Mouse (Mus musculus) neural tube, embryonic 11.5 days (tissue): ENCODE measurements around the gene Plin5. TPM values are rescaled to one million over a fixed set of nuclear protein-coding genes. Genes with fewer than 3 reads are reported as not detected.

Experiments used
- ATAC-seq: fragments of 200-750 bp; cut with Nextera tagmentation; 2 replicates; pipeline ENCODE4 v1.8.0; 2017; ENCODE audit warnings: moderate number of reproducible peaks, mild to moderate bottlenecking, moderate TSS enrichment, moderate library complexity; ENCODE audit not compliant: insufficient read depth, low FRiP score, low TSS enrichment
- DNase-seq: peaks from one replicate; pipeline ENCODE4 v3.0.0-alpha.2; 2015; ENCODE audit warnings: low spot score
- H3K27ac ChIP-seq: fragments of 300-500 bp; sonication (generic); 2 replicates; pipeline ENCODE4 v1.5.1; 2014; ENCODE audit warnings: low read depth, mild to moderate bottlenecking, low read length
- H3K27me3 ChIP-seq: fragments of 300-500 bp; sonication (generic); 2 replicates; pipeline ENCODE4 v1.6.1; 2014; ENCODE audit warnings: mild to moderate bottlenecking, low read length, mixed read lengths; ENCODE audit not compliant: control insufficient read depth, insufficient read depth
- H3K36me3 ChIP-seq: fragments of 300-500 bp; sonication (generic); 2 replicates; pipeline ENCODE4 v1.6.1; 2014; ENCODE audit warnings: mild to moderate bottlenecking, low read length, moderate library complexity, mixed read lengths; ENCODE audit not compliant: control insufficient read depth, insufficient read depth
- H3K4me1 ChIP-seq: fragments of 300-500 bp; sonication (generic); 2 replicates; pipeline ENCODE4 v1.6.1; 2014; ENCODE audit warnings: low read length, mixed read lengths; ENCODE audit not compliant: control insufficient read depth, insufficient read depth
- H3K4me2 ChIP-seq: fragments of 300-500 bp; sonication (generic); 2 replicates; pipeline ENCODE4 v1.6.1; 2014; ENCODE audit warnings: low read depth, mild to moderate bottlenecking, moderate library complexity
- H3K4me3 ChIP-seq: fragments of 300-500 bp; sonication (generic); 2 replicates; pipeline ENCODE4 v1.5.1; 2014; ENCODE audit warnings: low read depth, low read length
- H3K9ac ChIP-seq: fragments of 300-500 bp; sonication (generic); 2 replicates; pipeline ENCODE4 v1.6.1; 2014; ENCODE audit warnings: mild to moderate bottlenecking, low read length
- H3K9me3 ChIP-seq: fragments of 300-500 bp; sonication (generic); 2 replicates; pipeline ENCODE4 v1.6.1; 2016; ENCODE audit warnings: low read length; ENCODE audit not compliant: control insufficient read depth
- WGBS: fragments of 180-500 bp; shearing (Covaris S2); extraction: QIAGEN DNeasy Blood & Tissue Kit; methylation state at CpG from one replicate; pipeline ENCODE4 v1.1.7; 2014; 5-methylcytosine and 5-hydroxymethylcytosine counted together
- polyA plus RNA-seq: library from polyadenylated mRNA; unstranded; fragments of >200 nt; fragmentation: Nextera tagmentation; extraction: Ambion mirVana; gene quantifications from 2 replicates; pipeline ENCODE4 v1.2.1, GENCODE M21; 2014

Plin5 gene
- 0.16 and 0.23 TPM in 2 replicates for polyA plus RNA-seq

- 0 out of 2 replicates have a peak, but pooled peaks cover 3% of the 10 kb centered on the region for H3K9me3 ChIP-seq
- no peak within 1 kb of the TSS for H3K9ac ChIP-seq
- peaks cover 7% of the 10 kb centered on the region; the same call in 1 of the 2 replicates for H3K4me1 ChIP-seq
- peak; percentile 57 for DNase-seq
- ATAC-seq = no peak
- H3K27me3 ChIP-seq = peaks cover 42% of the 10 kb centered on the region
- H3K36me3 ChIP-seq = no peaks in the 10 kb centered on the region
- H3K27ac ChIP-seq = no peak within 1 kb of the TSS
- H3K4me3 ChIP-seq = peak within 1 kb of the TSS; percentile 15; the same call in 1 of the 2 replicates
- 1% methylated on average over 27 of the region's 27 CpGs for WGBS
- H3K4me2 ChIP-seq = peak within 1 kb of the TSS; percentile 43
These were observed at the start of gene Plin5 for GRCm38 (mm10) chr17:56117251-56117710. Gene Plin5, minus strand, starts transcription at chr17:56117596.

- H3K4me3 ChIP-seq = no peak overlapping the region
- no peaks in the 10 kb centered on the region for H3K9me3 ChIP-seq
- 45% methylated on average over 11 of the region's 11 CpGs for WGBS
- no peak overlapping the region for H3K4me2 ChIP-seq
- peaks cover 14% of the 10 kb centered on the region for H3K4me1 ChIP-seq
- no peak overlapping the region for H3K9ac ChIP-seq
- no peak for ATAC-seq
- peak overlapping the region; percentile 44; the same call in 1 of the 2 replicates for H3K27ac ChIP-seq
- peak; percentile 44 for DNase-seq
- H3K27me3 ChIP-seq = no peaks in the 10 kb centered on the region
- H3K36me3 ChIP-seq = no peaks in the 10 kb centered on the region
These were observed 48.3 kb upstream of the Plin5 start for GRCm38 (mm10) chr17:56165671-56166070.

- 84% methylated on average over 3 of the region's 3 CpGs for WGBS
- no peak for DNase-seq
These were observed 47.1 kb upstream of the Plin5 start for GRCm38 (mm10) chr17:56164510-56164909.

GRCm38 (mm10) chr17:56163523-56164102 lies 46.2 kb upstream of the Plin5 start:
- Histone ChIP-seq H3K27me3 (0 out of 2 replicates have a peak, but pooled peaks cover 2% of the 10 kb centered on the region), H3K4me2 (no peak overlapping the region), H3K27ac (no peak overlapping the region), H3K4me1 (peaks cover 10% of the 10 kb centered on the region; the same call in 1 of the 2 replicates), H3K36me3 (no peaks in the 10 kb centered on the region), H3K4me3 (no peak overlapping the region), H3K9me3 (no peaks in the 10 kb centered on the region), H3K9ac (no peak overlapping the region; the same call in 1 of the 2 replicates)
- ATAC-seq (no peak), DNase-seq (no peak)
- 87% methylated on average over 6 of the region's 6 CpGs for WGBS

More at GRCm38 (mm10) chr17:56164510-56164909, 47.1 kb upstream of the Plin5 start:
- Histone ChIP-seq H3K9me3 (no peaks in the 10 kb centered on the region), H3K4me3 (no peak overlapping the region), H3K27me3 (0 out of 2 replicates have a peak, but pooled peaks cover 2% of the 10 kb centered on the region), H3K4me1 (peaks cover 10% of the 10 kb centered on the region; the same call in 1 of the 2 replicates), H3K4me2 (no peak overlapping the region), H3K27ac (no peak overlapping the region), H3K9ac (no peak overlapping the region), H3K36me3 (no peaks in the 10 kb centered on the region)
- ATAC-seq = no peak

- ATAC-seq (peak; percentile 97), DNase-seq (peak; percentile 93)
- H3K27ac ChIP-seq = 0 out of 2 replicates have a peak within 1 kb of the TSS, but pooled peaks have one; percentile 1
- H3K9me3 ChIP-seq = no peaks in the 10 kb centered on the region
- peak within 1 kb of the TSS; percentile 68 for H3K4me2 ChIP-seq
- peak within 1 kb of the TSS; percentile 41 for H3K9ac ChIP-seq
- H3K36me3 ChIP-seq = no peaks in the 10 kb centered on the region
- H3K27me3 ChIP-seq = 0 out of 2 replicates have a peak, but pooled peaks cover 2% of the 10 kb centered on the region
- peaks cover 10% of the 10 kb centered on the region; the same call in 1 of the 2 replicates for H3K4me1 ChIP-seq
- WGBS = 2% methylated on average over 30 of the region's 30 CpGs
- H3K4me3 ChIP-seq = peak within 1 kb of the TSS; percentile 35
These were observed 44.9 kb upstream of the Plin5 start, which contains the start of gene Tnfaip8l1 for GRCm38 (mm10) chr17:56162231-56162774. Gene Tnfaip8l1, plus strand, starts transcription at chr17:56162477.

GRCm38 (mm10) chr17:56159729-56160128 lies 42.3 kb upstream of the Plin5 start:
- H3K36me3 ChIP-seq = no peaks in the 10 kb centered on the region
- H3K4me3 ChIP-seq = no peak overlapping the region
- peaks cover 7% of the 10 kb centered on the region; the same call in 1 of the 2 replicates for H3K4me1 ChIP-seq
- no peak overlapping the region for H3K4me2 ChIP-seq
- 5% methylated on average over 9 of the region's 9 CpGs for WGBS
- no peak overlapping the region for H3K27ac ChIP-seq
- DNase-seq (peak; percentile 83), ATAC-seq (no peak)
- 0 out of 2 replicates have a peak, but pooled peaks cover 4% of the 10 kb centered on the region for H3K27me3 ChIP-seq
- H3K9me3 ChIP-seq = no peaks in the 10 kb centered on the region
- H3K9ac ChIP-seq = no peak overlapping the region

GRCm38 (mm10) chr17:56153643-56154042 lies 36.2 kb upstream of the Plin5 start:
- no peaks in the 10 kb centered on the region for H3K36me3 ChIP-seq
- 47% methylated on average over 9 of the region's 9 CpGs for WGBS
- H3K27me3 ChIP-seq = peaks cover 20% of the 10 kb centered on the region
- no peak overlapping the region for H3K9ac ChIP-seq
- ATAC-seq (peak; percentile 74; the same call in 1 of the 2 replicates), DNase-seq (peak; percentile 83)
- no peak overlapping the region for H3K27ac ChIP-seq
- H3K9me3 ChIP-seq = no peaks in the 10 kb centered on the region
- H3K4me3 ChIP-seq = no peak overlapping the region
- H3K4me1 ChIP-seq = peaks cover 7% of the 10 kb centered on the region; the same call in 1 of the 2 replicates
- no peak overlapping the region for H3K4me2 ChIP-seq

- H3K4me2 ChIP-seq = no peak overlapping the region
- no peak overlapping the region for H3K9ac ChIP-seq
- ATAC-seq (no peak), DNase-seq (no peak)
- H3K36me3 ChIP-seq = no peaks in the 10 kb centered on the region
- H3K27me3 ChIP-seq = peaks cover 33% of the 10 kb centered on the region
- H3K4me1 ChIP-seq = peaks cover 7% of the 10 kb centered on the region; the same call in 1 of the 2 replicates
- no peaks in the 10 kb centered on the region for H3K9me3 ChIP-seq
- WGBS = 42% methylated on average over 2 of the region's 2 CpGs
- H3K4me3 ChIP-seq = no peak overlapping the region
- H3K27ac ChIP-seq = no peak overlapping the region
These were observed 32.5 kb upstream of the Plin5 start for GRCm38 (mm10) chr17:56149897-56150296.
